Mouse (Mus musculus) liver (tissue): ENCODE data around the gene Miga2.
A peak's percentile ranks its signal among the peaks of the same experiment; 100 is the strongest.

Experiments
- DNase-seq: peaks from one replicate; pipeline ENCODE4 v3.0.0-alpha.2; 2020; ENCODE audit warnings: mixed read lengths

The Miga2 gene

DNA sequence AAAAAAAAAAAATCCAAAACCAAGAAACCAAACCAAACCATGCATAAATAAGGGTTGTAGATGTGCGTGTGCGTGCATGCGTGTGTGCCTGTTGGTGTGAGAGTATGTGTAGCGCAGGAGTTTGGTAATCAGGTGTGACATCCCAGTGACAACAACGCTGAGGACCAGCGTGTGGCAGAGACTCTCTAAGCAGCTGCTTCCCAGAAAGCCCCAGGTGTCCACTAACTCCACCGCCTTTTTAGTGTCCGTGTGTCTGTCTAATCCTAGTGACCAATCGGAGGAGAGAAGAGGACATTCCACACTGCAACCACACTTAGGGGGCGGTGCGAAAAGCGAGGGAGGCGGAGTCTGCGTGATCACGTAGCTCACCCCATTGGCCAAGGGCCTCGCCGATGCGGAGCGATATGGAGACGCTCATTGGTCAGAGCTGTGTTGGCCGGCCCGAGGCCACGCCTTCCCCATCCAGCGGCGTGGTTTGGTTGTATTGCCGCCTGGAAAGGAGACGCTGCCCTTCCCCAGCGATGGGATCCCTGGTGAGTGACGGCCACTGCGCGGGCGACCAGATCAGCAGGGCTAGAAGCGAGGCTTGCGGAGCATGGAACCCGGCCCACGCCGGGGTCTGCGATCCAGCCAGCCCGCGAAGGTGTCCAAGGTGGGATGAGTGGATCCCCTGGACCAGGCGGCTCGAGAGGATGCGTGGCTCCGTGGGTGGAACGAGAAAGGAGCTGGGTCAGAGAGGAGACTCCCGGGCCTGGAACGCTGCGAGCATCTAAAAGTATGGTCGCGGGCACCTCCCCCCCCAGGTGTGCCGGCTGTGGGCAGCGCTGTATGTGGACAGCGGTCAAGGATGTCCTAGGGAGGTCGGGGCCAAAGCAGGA lies at the start of gene Miga2:
Miga2 (plus strand) TSS at position 461 of the 878 bp plus-strand sequence.
- DNase-seq, result peak; percentile 100

DNA sequence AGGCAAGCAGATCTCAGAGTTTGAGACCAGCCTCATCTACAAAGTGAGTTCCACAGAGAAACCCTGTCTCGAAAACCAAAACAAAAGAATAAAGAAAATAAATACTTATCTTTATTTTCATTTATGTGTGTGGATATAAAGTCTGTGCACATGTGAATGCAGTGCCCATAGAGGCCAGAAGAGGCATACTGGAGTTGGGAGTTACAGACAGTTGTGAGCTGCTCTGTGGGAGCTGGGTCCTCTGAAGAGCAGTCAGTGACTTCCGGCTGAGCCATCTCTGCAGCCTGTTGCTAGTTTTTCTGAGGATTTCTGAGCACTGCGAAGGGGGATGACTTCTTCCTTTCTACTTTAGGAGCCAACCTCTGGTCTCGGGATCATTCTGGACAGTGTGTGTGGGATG lies 47.9 kb upstream of the Miga2 start:
- no peak for DNase-seq

DNA sequence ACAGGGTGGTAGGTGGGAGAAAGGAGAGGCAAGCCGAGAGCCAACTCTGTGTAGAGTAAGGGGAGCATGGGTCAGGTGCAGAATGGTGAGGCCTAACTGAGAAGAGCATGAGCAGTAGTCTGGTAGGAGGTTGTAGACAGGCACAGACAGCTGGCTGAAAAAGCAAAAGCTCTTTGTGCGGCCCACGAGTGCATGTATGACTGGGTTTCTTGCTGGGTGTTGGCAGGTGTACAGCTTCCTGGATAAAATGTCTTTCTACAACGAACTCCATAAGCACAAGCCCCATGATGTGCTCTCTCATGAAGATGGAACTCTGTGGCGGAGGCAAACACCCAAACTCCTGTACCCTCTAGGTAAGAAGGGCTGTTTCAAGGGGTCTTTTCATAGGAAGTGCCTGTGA lies 47.1 kb upstream of the Miga2 start:
- DNase-seq, result no peak

DNA sequence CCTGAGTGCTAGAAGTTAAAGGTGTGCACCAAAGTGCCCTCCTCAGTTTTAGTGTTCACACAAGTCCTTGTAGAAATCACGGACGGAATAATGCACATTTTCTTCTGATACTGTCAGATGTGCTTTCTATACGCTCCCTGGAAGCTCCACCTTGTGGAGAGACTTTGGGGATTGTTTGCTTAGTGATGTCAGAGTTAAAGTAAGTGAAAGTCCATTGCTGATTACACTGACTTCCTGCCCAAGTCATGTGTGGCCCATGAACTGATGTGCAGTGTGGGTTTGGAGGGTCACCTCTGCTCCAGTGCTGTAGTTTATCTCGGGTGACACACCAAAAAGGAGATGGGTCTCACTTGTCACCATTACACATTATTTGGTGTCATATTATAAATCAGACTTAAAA lies 44.8 kb upstream of the Miga2 start:
- DNase-seq, result no peak

DNA sequence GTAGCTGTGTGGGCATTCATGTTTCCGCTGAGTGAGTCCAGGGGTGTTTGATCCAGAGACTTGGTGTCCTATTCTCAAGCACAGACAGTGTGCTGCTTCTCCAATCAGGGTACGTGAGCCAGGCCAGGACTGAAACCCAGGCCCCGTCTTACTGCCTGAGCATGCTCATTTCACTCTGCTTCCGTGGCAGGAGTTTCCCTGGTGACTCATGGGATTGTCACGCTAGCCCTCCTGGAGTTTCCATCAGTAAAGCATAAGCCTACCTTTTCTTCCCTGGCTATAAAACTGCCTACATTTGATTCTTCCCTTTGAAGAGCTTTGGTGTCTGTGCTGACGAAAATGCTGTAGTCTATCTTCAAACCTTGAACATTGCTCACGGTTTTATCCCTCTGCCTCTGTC lies 40.9 kb upstream of the Miga2 start:
- DNase-seq, result no peak

DNA sequence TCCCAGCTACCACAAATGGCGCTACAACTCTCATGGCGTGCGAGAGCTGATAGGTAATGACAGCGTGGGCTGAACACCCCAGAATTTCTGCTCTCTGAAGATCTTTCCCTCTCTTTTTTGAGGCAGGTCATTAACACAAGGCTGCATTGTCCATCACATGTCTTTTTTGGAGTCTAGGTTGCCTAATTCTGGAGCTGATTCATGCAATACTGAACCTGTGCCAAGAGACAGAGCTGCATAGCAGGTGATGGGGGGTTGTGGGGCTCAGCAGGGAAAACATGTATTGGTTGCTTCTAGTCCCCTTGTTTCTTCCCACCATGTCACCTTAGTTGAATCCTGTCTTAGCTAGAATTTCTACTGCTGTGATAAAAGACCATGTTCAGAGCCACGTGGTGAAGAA lies 38.7 kb upstream of the Miga2 start:
- DNase-seq, result no peak

DNA sequence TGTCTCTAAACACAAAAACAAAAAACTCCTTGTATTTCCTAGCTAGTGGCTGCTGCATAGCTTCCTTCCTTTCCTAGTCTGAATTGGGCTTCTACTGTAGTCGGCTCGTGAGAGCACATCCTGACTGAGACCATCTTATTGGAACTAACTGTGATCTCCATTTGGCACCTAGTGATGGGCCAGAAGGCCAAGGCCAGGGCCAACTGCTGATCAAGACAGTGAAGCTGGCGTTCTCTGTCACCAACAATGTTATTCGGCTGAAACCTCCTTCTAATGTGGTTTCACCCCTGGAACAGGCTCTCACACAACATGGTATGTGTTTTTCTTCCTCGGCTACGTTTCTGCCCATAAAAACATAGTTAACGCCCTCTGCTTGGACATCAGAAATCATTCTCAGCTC lies 36.8 kb upstream of the Miga2 start:
- DNase-seq, result no peak

DNA sequence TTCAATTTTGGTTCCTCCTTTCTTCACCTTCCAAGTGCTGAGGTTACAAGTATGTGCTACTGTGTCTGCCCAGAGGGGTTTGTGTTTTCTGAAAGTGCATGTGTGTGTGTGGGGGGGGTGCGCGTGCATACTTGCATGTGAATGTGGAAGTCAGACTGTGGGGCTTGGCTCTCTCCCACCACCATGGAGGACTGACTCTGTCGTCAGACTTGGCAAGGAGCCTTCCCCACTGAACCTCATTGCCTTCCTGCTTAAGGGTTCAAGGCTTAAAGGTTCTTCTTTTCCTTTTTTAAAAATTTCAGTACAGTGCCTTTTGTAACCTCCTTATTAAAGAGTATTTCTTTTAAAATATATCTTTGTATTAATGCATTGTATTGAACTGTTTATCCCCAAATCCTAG lies 35.2 kb upstream of the Miga2 start:
- DNase-seq, result no peak

DNA sequence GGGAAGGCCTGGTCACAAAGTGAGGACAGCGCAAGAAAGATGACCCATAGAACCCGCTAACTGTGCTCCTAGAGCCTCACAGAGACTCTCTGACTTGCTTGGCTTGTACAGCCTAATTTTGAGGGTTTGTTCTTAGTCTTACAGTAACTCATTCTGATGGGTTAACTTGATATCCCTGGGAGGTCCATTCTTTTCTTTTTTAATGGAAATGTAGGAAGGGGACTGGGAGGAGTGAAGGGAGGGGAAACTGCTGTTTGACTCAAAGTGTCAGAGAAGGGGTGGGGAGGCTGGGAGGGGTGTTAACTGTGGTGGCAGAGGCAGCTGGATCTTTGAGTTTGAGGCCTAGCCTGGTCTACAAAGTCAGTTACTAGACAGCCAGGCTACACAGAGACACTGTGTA lies 28.7 kb upstream of the Miga2 start:
- no peak for DNase-seq

DNA sequence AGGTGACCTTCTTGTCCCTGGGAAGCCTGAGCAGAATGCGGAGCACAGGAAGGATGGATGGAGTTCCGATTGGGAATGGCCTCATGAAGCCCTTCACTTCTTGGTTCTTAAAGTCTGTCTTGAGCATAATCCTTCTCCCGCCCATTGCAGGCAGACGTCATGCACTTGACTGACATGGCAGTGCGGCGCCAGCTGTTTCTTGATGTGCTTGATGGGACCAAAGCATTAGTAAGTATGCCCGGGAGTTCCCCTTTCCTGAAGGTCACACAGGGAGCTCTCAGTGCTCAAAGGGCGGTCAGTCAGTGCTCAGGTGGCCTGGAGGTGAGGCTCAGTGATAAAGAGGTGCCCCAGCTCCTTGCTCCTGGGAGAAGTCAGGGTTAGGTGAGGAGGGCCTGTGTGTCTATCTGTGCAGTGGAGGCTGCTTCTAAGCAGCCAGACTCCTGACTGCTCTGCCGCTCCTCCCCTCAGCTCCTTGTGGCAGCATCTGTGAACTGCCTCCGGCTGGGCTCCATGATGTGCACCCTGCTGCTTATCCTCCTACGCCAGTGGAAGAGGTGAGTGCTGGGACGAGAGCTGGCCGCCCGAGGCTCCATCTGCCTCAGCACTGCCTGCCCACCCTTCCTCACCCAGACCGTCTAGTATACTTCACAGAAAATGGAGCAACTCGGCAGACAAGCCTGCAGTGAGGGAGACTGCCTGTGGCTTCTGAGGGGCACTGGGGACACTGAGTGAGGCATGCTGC lies 27.7 kb upstream of the Miga2 start:
- no peak for DNase-seq

DNA sequence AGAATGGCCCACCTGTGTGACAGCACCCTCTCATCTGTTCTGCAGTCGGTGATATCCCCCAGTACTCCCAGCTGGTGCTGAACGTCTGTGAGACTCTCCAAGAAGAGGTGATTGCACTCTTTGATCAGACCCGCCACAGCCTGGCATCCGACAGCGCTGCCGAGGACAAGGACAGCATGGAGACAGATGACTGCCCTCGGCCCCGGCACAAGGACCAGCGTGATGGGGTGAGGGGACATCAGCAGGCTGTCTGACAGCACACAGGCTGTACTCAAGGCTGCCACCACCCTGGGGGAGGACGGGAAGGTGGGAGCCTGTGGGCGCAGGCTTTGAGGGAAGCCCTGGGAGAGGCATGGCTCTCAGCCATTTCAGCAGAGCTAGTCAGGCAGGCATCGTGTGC lies 26.9 kb upstream of the Miga2 start:
- no peak for DNase-seq

DNA sequence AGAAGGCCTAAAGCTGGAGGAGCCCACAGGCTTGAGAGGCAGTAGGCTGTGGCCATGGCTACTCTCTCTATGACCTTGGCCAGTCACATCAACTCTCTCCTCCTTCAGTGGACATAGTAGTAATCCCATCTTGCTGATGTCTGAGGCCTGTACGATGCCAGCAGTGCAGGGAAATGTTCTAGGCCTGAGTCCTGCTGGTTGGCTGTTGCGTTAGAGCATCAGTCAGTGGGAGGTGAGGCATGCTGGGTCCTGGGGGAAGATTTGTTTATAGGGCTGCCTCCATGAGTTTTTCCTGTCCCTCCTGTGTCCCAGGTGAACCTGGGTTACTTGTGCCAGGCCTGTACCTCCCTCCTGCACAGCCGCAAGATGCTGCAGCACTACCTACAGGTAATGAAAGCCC lies 22.0 kb upstream of the Miga2 start:
- DNase-seq, result no peak

DNA sequence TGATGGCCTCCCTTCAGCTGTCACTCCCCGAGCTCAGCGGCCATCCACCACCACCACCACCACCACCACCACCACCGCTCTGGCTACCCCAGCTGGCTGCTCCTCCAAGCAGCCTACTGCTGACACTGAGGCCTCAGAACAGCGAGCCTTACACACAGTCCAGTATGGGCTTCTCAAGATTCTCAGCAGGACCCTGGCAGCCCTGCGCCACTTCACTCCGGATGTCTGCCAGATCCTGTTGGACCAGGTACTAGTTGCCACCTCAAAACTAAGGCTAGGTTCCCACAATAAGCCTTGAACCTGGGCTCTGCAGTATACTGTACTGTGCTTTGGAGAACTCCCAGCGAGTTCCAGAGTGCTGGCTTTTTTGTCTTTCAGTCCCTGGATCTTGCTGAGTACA lies 21.5 kb upstream of the Miga2 start:
- DNase-seq, result no peak

DNA sequence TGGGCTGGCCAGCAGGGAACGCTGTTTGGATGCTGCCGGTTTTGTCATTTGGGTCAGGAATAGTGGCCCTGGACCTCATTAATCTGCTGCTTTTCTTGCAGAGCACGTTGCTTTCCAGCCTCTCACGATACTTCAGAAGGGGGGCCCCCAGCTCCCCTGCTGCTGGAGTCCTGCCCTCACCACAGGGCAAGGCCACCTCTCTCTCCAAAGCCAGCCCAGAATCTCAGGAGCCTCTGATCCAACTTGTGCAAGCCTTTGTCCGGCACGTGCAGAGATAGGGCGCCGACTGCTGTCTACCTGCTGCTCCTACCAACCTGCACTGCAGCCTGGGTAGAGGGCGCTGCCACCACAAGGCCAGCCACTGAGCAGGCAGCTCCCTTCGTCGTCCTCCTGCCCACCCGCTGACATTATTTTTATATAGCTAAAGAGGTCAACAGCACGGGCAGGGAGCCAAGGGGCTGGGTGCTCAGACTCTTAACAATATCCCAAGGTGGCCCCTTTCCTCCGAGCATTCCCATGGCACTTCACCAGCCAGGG lies 20.4 kb upstream of the Miga2 start:
- no peak for DNase-seq

DNA sequence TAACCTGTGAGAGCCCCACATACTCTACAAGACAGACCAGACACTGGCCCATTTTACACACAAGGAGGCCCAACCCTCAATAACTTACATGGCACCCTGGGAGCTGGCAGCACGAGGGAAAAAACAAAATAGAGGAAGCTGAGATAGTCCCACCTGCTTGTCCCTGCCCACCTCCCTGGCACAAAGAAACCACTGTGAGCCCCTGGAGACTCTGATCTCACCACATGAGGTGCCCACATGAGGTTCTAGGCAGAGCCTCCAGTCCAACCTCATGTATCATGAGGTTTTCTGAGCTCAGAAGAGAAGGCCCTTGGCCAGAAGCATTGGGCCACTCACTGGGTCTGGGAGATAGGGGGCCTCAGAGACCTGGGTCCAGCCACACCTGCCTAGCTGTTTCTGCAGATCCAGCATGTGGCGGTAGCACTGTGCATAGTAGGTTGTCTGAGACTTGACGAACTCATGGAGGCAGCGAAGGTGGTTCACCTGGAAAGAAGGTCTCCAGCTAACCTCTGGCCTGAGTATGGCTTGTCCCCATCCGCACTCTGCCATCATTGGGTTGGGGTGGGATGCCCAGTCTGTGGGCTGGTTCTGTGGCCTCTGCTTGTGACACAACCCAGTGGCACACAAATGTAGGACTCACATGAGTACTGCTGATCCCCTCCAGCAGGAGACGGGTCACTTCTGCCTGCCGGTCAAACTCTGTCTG lies 17.9 kb upstream of the Miga2 start:
- no peak for DNase-seq

DNA sequence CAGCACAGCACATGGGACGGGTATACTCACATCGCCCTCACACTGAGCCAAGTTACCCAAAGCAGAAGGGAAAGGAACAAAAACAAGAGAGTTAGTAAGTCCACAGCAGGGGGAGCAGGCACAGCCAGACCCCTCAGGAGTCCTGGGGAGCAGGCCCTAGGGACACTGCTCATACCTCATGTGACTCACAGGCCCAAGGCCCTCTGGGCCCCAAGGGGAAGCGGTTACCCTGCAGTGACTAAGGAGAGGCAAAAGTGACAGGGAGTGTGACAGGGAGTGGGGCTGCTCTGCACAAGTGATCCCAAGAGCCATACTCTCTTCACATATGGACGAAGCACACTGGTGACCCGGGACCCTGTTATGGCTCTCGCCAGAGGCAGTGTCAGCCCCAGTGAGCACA lies 14.8 kb upstream of the Miga2 start:
- DNase-seq, result no peak

DNA sequence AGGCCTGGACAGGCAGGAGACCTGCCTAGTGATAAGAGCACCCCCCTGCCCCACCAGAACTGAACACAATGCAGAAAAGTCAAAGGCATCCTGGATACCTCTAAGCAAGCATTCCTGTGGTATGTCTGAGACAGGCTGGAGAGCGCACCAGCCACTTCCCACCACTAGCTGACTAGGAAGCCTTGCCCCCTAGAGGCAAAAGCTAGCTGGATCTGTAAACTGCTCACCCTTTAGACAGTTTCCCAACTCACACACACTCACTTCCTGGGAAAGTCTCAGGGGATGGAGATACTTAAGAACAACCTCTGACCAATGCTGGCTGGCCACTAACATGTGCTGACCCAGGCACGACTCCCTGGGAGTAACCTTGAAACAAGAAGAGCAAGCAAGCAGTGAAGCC lies 12.9 kb upstream of the Miga2 start:
- no peak for DNase-seq

DNA sequence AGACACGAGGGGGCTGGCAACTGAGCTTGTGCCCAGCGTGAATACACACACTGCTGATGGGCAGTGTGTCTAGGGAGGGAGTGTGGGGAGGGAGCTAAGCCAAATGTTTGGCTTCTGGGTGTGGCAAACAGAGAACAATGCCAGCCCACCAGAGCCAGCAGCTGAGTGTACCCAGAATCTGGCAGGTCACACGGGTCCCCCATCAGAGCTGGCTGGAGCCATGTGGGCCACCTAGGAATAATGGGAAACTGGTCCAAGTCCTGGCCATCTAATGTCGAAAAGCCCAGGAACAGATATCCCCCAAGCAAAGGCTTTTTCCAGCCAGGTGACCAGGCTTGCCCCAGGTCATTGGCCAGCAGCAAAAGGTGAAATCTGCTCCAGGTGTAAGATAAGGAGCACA lies 8.2 kb upstream of the Miga2 start:
- DNase-seq, result no peak

DNA sequence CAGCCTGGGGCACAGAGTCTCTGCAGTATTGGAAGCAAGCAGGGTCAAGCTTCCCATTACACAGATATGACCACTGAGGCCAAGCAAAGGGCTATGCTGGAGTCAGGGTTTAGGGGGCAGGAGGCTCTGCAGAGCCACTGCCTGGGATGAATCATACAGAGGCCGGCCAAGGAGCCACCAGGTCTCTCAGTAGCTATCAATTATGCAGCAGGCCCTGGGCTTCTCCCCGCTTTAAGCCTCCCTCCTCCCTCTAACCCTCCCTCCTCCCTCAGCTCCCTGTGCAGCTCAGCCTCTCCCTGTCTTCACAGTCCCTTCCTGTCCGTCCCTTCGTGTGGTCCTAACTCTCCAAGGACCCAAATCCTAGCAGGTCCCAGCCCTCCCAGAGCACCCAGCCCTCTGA lies 7.8 kb upstream of the Miga2 start:
- DNase-seq, result no peak

DNA sequence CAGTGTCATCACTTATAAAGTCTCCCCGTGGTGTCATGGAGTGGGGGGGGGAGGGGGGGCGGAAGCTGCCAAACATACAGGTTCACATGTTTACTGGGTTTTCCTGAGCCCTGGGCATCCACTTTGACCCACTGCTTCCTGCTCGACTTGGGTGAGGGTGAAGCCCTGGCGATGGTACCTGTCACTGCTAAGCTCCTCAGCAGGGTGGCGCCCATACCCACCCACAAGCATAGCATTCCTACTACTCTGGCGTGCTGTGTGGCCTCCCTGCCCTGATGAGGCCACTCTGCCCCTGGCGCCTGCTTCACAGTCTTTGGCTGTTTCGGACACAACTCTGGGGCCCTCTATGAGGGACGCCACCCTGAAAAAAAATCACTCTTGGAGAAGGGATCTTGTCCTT lies 7.1 kb upstream of the Miga2 start:
- no peak for DNase-seq

DNA sequence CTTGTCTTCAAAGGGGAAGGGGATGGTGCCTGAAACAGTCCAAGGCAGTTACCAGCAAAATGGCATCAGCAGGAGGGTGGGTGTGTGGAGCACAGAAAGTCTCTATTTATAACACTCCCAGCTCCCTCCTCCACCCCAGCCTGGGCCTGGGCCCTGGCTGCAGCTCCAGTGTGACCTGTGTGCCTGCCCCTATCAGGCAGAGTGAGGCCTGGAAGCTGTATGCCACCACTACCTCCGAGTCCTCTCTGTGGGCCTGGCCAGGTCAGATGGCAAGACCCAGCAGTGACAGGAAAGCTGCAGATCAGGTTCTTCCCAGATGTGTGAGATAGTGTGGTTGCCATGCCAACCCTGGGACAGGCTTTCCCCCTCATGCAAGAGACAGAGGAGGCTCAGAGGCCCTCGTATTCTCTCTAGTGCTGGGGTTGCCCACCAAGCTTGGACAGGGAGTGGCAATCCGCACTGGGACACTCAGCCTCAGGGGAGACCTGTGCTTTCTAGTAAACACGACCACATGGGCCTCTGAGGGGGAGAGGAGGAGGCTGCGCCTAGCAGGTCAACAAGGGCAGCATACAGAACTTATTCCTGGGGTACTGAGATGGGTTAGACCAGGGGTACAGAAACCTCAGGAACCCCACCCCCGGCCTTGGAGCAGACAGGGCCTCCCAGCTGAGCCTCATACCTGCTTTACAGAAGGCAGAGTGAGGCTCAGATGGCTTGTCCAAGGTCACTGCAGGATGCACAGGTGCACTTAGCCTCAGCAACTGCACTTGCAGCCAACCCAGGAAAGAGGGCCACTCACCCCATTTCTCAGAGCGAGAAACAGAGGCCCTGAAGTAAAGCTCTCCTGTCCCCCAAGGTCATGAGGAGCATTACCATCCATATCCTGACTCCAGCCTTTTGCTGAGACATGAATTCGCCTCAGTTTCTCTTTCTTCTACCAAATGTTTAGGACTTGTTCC lies 6.2 kb upstream of the Miga2 start:
- no peak for DNase-seq
